Mouse (Mus musculus) heart, postnatal 0 days (tissue): ENCODE results near the gene Stk10. TPM values are rescaled to one million over a fixed set of nuclear protein-coding genes. Genes with fewer than 3 reads are reported as not detected.

Experiments used
- ATAC-seq: fragments of 200-750 bp; cut with Nextera tagmentation; 2 replicates; pipeline ENCODE4 v1.8.0; 2017; ENCODE audit warnings: low read depth, moderate number of reproducible peaks, moderate library complexity; ENCODE audit not compliant: insufficient read depth
- DNase-seq: peaks from one replicate; pipeline ENCODE4 v3.0.0-alpha.2; 2016; ENCODE audit warnings: low spot score
- H3K27ac ChIP-seq: fragments of 300-500 bp; sonication (generic); 2 replicates; pipeline ENCODE4 v1.5.1; 2014; ENCODE audit warnings: low read depth, mild to moderate bottlenecking
- H3K27me3 ChIP-seq: fragments of 300-500 bp; sonication (generic); 2 replicates; pipeline ENCODE4 v1.6.1; 2014; ENCODE audit warnings: low read length, mixed read lengths; ENCODE audit not compliant: control insufficient read depth, insufficient read depth
- H3K36me3 ChIP-seq: fragments of 300-500 bp; sonication (generic); replicated peaks from 2 replicates; pipeline ENCODE4 v1.6.1; 2014; ENCODE audit warnings: low read length, mixed read lengths; ENCODE audit not compliant: control insufficient read depth, insufficient read depth
- H3K4me1 ChIP-seq: fragments of 300-500 bp; sonication (generic); 2 replicates; pipeline ENCODE4 v1.6.1; 2014; ENCODE audit warnings: antibody characterized with exemption; ENCODE audit not compliant: control insufficient read depth, insufficient read depth
- H3K4me2 ChIP-seq: fragments of 300-500 bp; sonication (generic); 2 replicates; pipeline ENCODE4 v1.6.1; 2014; ENCODE audit warnings: low read depth, mild to moderate bottlenecking, low read length, moderate library complexity
- H3K4me3 ChIP-seq: fragments of 300-500 bp; sonication (generic); 2 replicates; pipeline ENCODE4 v1.5.1; 2014; ENCODE audit warnings: low read depth, low read length
- H3K9ac ChIP-seq: fragments of 300-500 bp; sonication (generic); replicated peaks from 2 replicates; pipeline ENCODE4 v1.6.1; 2014; ENCODE audit warnings: low read depth, low read length, mixed read lengths
- H3K9me3 ChIP-seq: fragments of 300-500 bp; sonication (generic); replicated peaks from 2 replicates; pipeline ENCODE4 v1.6.1; 2016; ENCODE audit warnings: low read length; ENCODE audit not compliant: control insufficient read depth
- CTCF ChIP-seq: IDR thresholded peaks from 2 replicates; pipeline ENCODE4 v1.5.1; 2016; ENCODE audit warnings: antibody characterized with exemption, control low read depth, low read depth
- EP300 ChIP-seq: IDR thresholded peaks from 2 replicates; pipeline ENCODE4 v1.6.1; 2016; ENCODE audit warnings: antibody characterized with exemption, low read depth
- WGBS: fragments of 180-500 bp; shearing (Covaris S2); extraction: QIAGEN DNeasy Blood & Tissue Kit; methylation state at CpG from one replicate; pipeline ENCODE4 v1.1.7; 2014; 5-methylcytosine and 5-hydroxymethylcytosine counted together
- polyA plus RNA-seq: library from polyadenylated mRNA; unstranded; fragments of >200 nt; fragmentation: Nextera tagmentation; extraction: Ambion mirVana; gene quantifications from 2 replicates; pipeline ENCODE4 v1.2.1, GENCODE M21; 2015
- total RNA-seq: library from RNA; depleted of rRNA; stranded (reverse); fragments of >200 nt; gene quantifications from 2 replicates; pipeline ENCODE4 v1.2.3, GENCODE M21; 2014; ENCODE audit warnings: low replicate concordance

The Stk10 gene
- total and polyA plus RNA-seq, 2 experiments from 2014 or later: 1.6 to 4.3 TPM

DNA sequence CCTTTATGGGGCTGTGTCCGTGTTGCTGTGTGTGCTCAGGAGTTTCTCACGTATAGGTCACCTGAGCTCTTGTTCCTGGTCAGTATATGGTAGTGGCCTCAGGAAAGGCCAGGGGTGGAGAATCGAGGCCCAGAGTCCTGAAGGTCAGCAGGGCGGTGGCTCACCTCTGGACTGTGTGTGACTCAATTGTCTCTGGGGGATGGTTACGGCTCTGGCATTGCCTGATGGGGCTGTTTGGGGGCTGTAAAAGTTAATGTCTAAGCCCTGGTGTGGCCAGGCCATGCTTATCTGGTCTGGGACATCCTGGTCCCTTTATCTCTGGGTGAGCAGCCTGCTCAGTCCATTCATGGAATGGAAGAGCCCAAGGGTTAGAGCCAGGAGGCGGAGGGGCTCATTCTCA lies 33.1 kb downstream of the Stk10 start:
- Histone ChIP-seq H3K27me3 (no peaks in the 10 kb centered on the region), H3K4me1 (peaks cover 27% of the 10 kb centered on the region), H3K9me3 (0 out of 2 replicates have a peak, but pooled peaks cover 5% of the 10 kb centered on the region), H3K27ac (no peak overlapping the region), H3K9ac (no peak overlapping the region), H3K4me2 (no peak overlapping the region), H3K36me3 (no peaks in the 10 kb centered on the region), H3K4me3 (no peak overlapping the region)
- DNase-seq (no peak), ATAC-seq (no peak)
- no peak for TF ChIP-seq CTCF
- no peak for TF ChIP-seq EP300
- WGBS: 82% methylated on average over 6 of the region's 6 CpGs

GRCm38 (mm10) chr11:32567000-32567855 lies 34.1 kb downstream of the Stk10 start:
- WGBS: 83% methylated on average over 10 of the region's 10 CpGs
- Histone ChIP-seq H3K4me2 (no peak overlapping the region), H3K4me1 (peaks cover 19% of the 10 kb centered on the region; the same call in 1 of the 2 replicates), H3K36me3 (no peaks in the 10 kb centered on the region), H3K27me3 (no peaks in the 10 kb centered on the region), H3K9me3 (0 out of 2 replicates have a peak, but pooled peaks cover 5% of the 10 kb centered on the region), H3K9ac (no peak overlapping the region), H3K4me3 (no peak overlapping the region), H3K27ac (no peak overlapping the region)
- no peak for ATAC-seq
- no peak for DNase-seq
- TF ChIP-seq CTCF (no peak), EP300 (no peak)

DNA sequence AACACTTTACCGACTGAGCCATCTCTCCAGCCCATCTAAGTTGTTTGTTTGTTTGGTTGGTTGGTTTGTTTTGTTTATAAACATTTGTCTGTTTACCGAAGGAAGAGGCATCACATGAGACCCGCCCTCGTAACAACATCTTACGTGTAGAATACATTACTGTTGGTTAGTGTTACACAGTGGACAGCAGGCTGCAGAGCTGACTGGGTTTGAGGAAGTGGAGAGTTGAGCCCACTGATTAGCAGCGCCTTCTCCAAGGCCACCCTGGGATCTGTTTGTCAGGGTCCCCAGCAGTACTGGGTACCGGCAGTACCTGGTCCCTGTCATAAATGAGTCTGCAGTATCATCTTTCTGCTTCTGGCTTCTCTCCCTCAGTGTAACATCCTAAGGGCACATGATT lies 35.0 kb downstream of the Stk10 start:
- Histone ChIP-seq H3K9ac (no peak overlapping the region), H3K27ac (no peak overlapping the region), H3K4me1 (peaks cover 14% of the 10 kb centered on the region; the same call in 1 of the 2 replicates), H3K27me3 (no peaks in the 10 kb centered on the region), H3K9me3 (0 out of 2 replicates have a peak, but pooled peaks cover 5% of the 10 kb centered on the region), H3K36me3 (no peaks in the 10 kb centered on the region), H3K4me3 (no peak overlapping the region), H3K4me2 (no peak overlapping the region)
- no peak for ATAC-seq
- WGBS: 86% methylated on average over 7 of the region's 7 CpGs
- no peak for DNase-seq
- TF ChIP-seq EP300: no peak
- TF ChIP-seq CTCF: no peak

DNA sequence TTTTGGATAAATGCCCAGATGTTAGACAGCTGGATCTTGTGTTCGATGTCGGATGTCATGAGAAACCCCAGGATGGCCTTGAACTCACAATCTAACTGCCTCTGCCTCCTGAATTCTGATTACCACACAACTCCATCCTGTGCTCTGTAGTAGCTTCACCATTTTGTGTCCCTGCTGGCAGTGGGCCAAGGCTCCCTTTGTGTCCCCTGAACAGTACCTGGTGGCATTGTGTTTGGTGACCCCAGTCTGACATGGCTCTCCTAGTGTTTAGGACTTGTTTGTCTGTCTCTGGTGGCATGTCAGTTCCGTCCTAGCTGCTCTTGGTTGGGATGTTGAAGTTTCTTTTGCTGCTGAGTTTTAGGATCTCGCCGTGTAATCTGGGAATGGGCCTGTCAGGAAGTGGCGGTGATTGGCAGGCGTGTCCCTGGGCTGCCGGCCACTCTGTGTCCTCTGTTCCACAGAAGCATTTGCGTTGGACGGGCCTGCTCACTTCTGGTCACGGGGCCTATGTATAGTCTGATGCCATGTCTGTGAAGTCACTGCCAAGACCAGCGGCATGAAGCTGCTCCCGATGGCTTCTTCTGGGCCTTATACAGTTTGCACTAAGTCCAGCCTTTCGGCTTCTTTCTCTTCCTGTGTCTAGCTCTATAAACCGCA lies 35.7 kb downstream of the Stk10 start:
- TF ChIP-seq CTCF: no peak
- no peak for TF ChIP-seq EP300
- Histone ChIP-seq H3K4me1 (peaks cover 8% of the 10 kb centered on the region; the same call in 1 of the 2 replicates), H3K4me3 (no peak overlapping the region), H3K36me3 (no peaks in the 10 kb centered on the region), H3K27me3 (no peaks in the 10 kb centered on the region), H3K9ac (no peak overlapping the region), H3K4me2 (no peak overlapping the region), H3K27ac (no peak overlapping the region), H3K9me3 (0 out of 2 replicates have a peak, but pooled peaks cover 5% of the 10 kb centered on the region)
- 77% methylated on average over 15 of the region's 15 CpGs for WGBS
- ATAC-seq (no peak), DNase-seq (no peak)

GRCm38 (mm10) chr11:32571103-32571502 lies 38.0 kb downstream of the Stk10 start:
- Histone ChIP-seq H3K9me3 (0 out of 2 replicates have a peak, but pooled peaks cover 5% of the 10 kb centered on the region), H3K4me1 (no peaks in the 10 kb centered on the region), H3K27me3 (no peaks in the 10 kb centered on the region), H3K27ac (no peak overlapping the region), H3K9ac (no peak overlapping the region), H3K4me3 (no peak overlapping the region), H3K4me2 (no peak overlapping the region), H3K36me3 (no peaks in the 10 kb centered on the region)
- ATAC-seq (no peak), DNase-seq (no peak)
- TF ChIP-seq CTCF (no peak), EP300 (no peak)
- 64% methylated on average over 6 of the region's 6 CpGs for WGBS
